Mouse (Mus musculus): ENCODE data around the gene Cd160.

The Cd160 gene

DNA sequence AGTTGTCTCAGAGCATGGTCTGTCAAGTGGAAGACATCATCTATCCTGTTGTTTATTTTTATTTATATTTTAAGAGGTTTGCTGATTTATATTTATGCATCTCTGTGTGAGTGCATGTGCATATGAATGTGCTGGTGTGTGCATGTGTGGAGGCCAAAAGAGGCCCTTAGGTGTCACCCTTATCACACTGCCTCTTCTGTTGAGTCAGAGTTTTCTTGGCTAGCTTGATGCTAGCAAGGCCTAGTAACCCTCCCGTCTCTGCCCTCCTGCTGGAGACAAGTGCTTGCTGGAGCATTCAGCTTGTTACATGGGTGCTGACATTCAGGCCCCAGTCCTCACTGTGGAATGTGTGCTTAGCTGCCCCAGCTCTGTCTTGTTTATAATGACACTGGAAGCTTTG is 56.2 kb downstream of the Cd160 start:
- no peak for ATAC-seq (ENCODE audit: insufficient number of reproducible peaks, low FRiP score, low TSS enrichment)

- no peak for ATAC-seq (ENCODE audit: insufficient number of reproducible peaks, low FRiP score, low TSS enrichment)
Observed at GRCm38 (mm10) chr3:96769971-96770370, 59.2 kb downstream of the Cd160 start.

GRCm38 (mm10) chr3:96764528-96764927 is 64.6 kb downstream of the Cd160 start:
- ATAC-seq (ENCODE audit: insufficient number of reproducible peaks, low FRiP score, low TSS enrichment), result no peak

DNA sequence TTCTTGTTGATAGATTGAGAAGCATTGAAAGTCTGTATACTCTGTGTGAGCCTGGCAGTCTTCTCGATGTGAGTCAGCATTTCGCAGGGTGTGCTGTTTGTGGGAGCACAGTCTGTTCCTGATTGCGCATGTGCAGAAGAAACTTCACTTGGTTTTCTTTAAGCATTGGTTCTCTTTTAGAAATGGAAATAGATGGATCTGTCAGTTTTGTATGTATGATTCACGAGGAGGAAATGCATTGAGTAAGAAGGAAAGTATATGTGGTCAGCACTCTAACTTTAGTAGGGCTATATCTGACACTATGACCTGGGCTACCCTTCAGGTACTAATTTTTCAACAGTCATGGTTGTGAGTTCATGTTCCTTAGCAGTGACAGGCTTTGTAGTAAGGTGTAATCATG is 69.5 kb downstream of the Cd160 start:
- ATAC-seq (ENCODE audit: insufficient number of reproducible peaks, low FRiP score, low TSS enrichment), result no peak

DNA sequence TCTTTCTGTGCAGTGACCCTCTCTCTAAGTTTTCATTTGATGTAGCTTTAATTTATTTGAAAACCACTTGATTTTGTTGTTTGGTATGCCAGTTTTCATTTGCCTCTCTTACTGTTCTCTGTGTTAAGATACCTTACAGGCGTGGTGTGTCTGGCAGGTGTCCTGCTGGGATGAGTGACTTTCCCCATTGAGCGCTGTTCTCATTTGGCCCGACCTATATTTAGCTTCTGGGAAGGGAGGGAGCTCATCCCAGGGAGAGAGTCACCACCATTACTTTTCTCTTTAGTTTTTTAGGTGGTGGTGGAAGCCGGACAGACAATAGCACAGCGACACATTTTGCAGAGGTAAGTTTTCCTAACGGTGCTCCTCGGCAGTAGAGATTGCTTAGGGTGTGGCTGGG is 71.5 kb downstream of the Cd160 start:
- ATAC-seq (ENCODE audit: insufficient number of reproducible peaks, low FRiP score, low TSS enrichment), result peak; percentile 66; the same call in 1 of the 2 replicates

GRCm38 (mm10) chr3:96755935-96756334 is 73.2 kb downstream of the Cd160 start:
- ATAC-seq (ENCODE audit: insufficient number of reproducible peaks, low FRiP score, low TSS enrichment), result no peak
